Mouse (Mus musculus): Measurements from ENCODE around the gene Magi1.

Gene Magi1

GRCm38 (mm10) chr6:93822221-93822897 is 461.4 kb downstream of the Magi1 start:
- no peak for DNase-seq (ENCODE audit: extremely low spot score)

- DNase-seq (ENCODE audit: extremely low spot score): no peak
These were observed 462.2 kb downstream of the Magi1 start for GRCm38 (mm10) chr6:93821512-93821911.

- DNase-seq (ENCODE audit: extremely low spot score): peak; percentile 37
These were observed 463.8 kb downstream of the Magi1 start for GRCm38 (mm10) chr6:93819888-93820287.

- no peak for DNase-seq (ENCODE audit: extremely low spot score)
These were observed 464.4 kb downstream of the Magi1 start for GRCm38 (mm10) chr6:93819282-93819681.

- no peak for DNase-seq (ENCODE audit: extremely low spot score)
These were observed 465.2 kb downstream of the Magi1 start for GRCm38 (mm10) chr6:93818494-93818893.

GRCm38 (mm10) chr6:93805407-93805936 is 478.2 kb downstream of the Magi1 start:
- no peak for DNase-seq (ENCODE audit: extremely low spot score)

GRCm38 (mm10) chr6:93802390-93802789 is 481.3 kb downstream of the Magi1 start:
- DNase-seq (ENCODE audit: extremely low spot score): no peak

- no peak for DNase-seq (ENCODE audit: extremely low spot score)
These were observed 483.3 kb downstream of the Magi1 start for GRCm38 (mm10) chr6:93800465-93800864.

- no peak for DNase-seq (ENCODE audit: extremely low spot score)
These were observed 491.2 kb downstream of the Magi1 start for GRCm38 (mm10) chr6:93792309-93793215.

- DNase-seq (ENCODE audit: extremely low spot score): no peak
These were observed 494.0 kb downstream of the Magi1 start for GRCm38 (mm10) chr6:93789721-93790120.

- DNase-seq (ENCODE audit: extremely low spot score): no peak
These were observed 496.7 kb downstream of the Magi1 start for GRCm38 (mm10) chr6:93787042-93787441.

GRCm38 (mm10) chr6:93786220-93786619 is 497.5 kb downstream of the Magi1 start:
- DNase-seq (ENCODE audit: extremely low spot score): no peak

GRCm38 (mm10) chr6:93771081-93771480 is 512.6 kb downstream of the Magi1 start:
- DNase-seq (ENCODE audit: extremely low spot score): peak; percentile 22

GRCm38 (mm10) chr6:93770283-93771025 is 513.3 kb downstream of the Magi1 start:
- no peak for DNase-seq (ENCODE audit: extremely low spot score)

GRCm38 (mm10) chr6:93758114-93758513 is 525.6 kb downstream of the Magi1 start:
- no peak for DNase-seq (ENCODE audit: extremely low spot score)

GRCm38 (mm10) chr6:93757353-93758087 is 526.2 kb downstream of the Magi1 start:
- peak; percentile 83 for DNase-seq (ENCODE audit: extremely low spot score)

GRCm38 (mm10) chr6:93743145-93743544 is 540.6 kb downstream of the Magi1 start:
- DNase-seq (ENCODE audit: extremely low spot score): no peak

GRCm38 (mm10) chr6:93739786-93740185 is 543.9 kb downstream of the Magi1 start:
- no peak for DNase-seq (ENCODE audit: extremely low spot score)

GRCm38 (mm10) chr6:93737083-93737482 is 546.6 kb downstream of the Magi1 start:
- no peak for DNase-seq (ENCODE audit: extremely low spot score)

GRCm38 (mm10) chr6:93736071-93736470 is 547.6 kb downstream of the Magi1 start:
- no peak for DNase-seq (ENCODE audit: extremely low spot score)

GRCm38 (mm10) chr6:93733800-93734199 is 549.9 kb downstream of the Magi1 start:
- DNase-seq (ENCODE audit: extremely low spot score): no peak
